Comparison of ENCODE assay signal across 30 mouse cellular contexts in genomic region chrX:69337296-69337695, GRCm38 (mm10). TPM values are rescaled to one million over a fixed set of nuclear protein-coding genes. Genes with fewer than 3 reads are reported as not detected.
DNase-seq lines count a peak whose midpoint lies in the region; ATAC-seq and TF ChIP-seq lines count a peak whose summit lies in the region.
"Had no signal": no experiment of that assay in that cellular context is flagged by ENCODE, and none has a peak within 500 bp of the region (broad histone marks: within the 10 kb centered on the region; RNA-seq: fewer than 3 reads in every experiment).

No protein-coding gene starts in this region.

- no peak overlapping the region for H3K9ac ChIP-seq in heart, postnatal 0 days (replicated peaks; ENCODE audit: low read depth, low read length)
- no peak overlapping the region for H3K9ac ChIP-seq in lung, embryonic 14.5 days
- H3K9ac ChIP-seq in lung, postnatal 0 days (replicated peaks; ENCODE audit: low read depth): no peak overlapping the region
- H3K9ac ChIP-seq: embryonic facial prominence, embryonic 15.5 days; forebrain, embryonic 13.5 days; heart, embryonic 15.5 days; liver, embryonic 14.5 days; neural tube, embryonic 12.5 days had no signal

- peak; percentile 19 to 52 for DNase-seq in cerebellum, postnatal 25 days
- no peak for DNase-seq in cerebellum, adult 8-10 months
- peak; percentile 16 for DNase-seq in heart, postnatal 0 days (ENCODE audit: low spot score)
- DNase-seq in heart, postnatal 25 days (ENCODE audit: low spot score): no peak
- peak; percentile 24 for DNase-seq in lung, embryonic 14.5 days
- DNase-seq in lung, postnatal 0 days (ENCODE audit: low spot score): no peak
- DNase-seq in embryo, embryonic 10 days (ENCODE audit: low spot score): no peak
- DNase-seq: adrenal gland, postnatal 25 days; B cell, adult 2 months; gastrocnemius, postnatal 14 days; kidney, adult 8-10 months; kidney, postnatal 4 days; layer of hippocampus, postnatal 36 days; left cerebral cortex, postnatal 4 days; liver; lung, adult 2 months; right cerebral cortex, adult 18-20 months; spleen, adult 18-20 months; thymus, postnatal 14 days had no signal

- H3K27ac ChIP-seq in heart, postnatal 0 days (ENCODE audit: low read depth): no peak overlapping the region
- H3K27ac ChIP-seq in lung, embryonic 14.5 days (ENCODE audit: low read depth): no peak overlapping the region
- H3K27ac ChIP-seq in lung, postnatal 0 days (ENCODE audit: low read length): no peak overlapping the region
- H3K27ac ChIP-seq: embryonic facial prominence, embryonic 15.5 days; forebrain, embryonic 13.5 days; heart, adult 2 months; heart, embryonic 15.5 days; kidney, postnatal 0 days; liver, embryonic 14.5 days; midbrain, embryonic 10.5 days; neural tube, embryonic 12.5 days had no signal

- intact Hi-C loops in heart, postnatal 25 days (cut with DNase I): no loop called here

- H3K4me1 ChIP-seq in heart, postnatal 0 days (ENCODE audit: control insufficient read depth, insufficient read depth): no peaks in the 10 kb centered on the region
- H3K4me1 ChIP-seq in lung, embryonic 14.5 days (ENCODE audit: insufficient read depth): no peaks in the 10 kb centered on the region
- H3K4me1 ChIP-seq in lung, postnatal 0 days (ENCODE audit: insufficient read depth, low read depth, low read length): no peaks in the 10 kb centered on the region
- H3K4me1 ChIP-seq: embryonic facial prominence, embryonic 15.5 days; forebrain, embryonic 13.5 days; heart, embryonic 15.5 days; midbrain, embryonic 10.5 days; neural tube, embryonic 12.5 days had no signal

- no peaks in the 10 kb centered on the region for H3K36me3 ChIP-seq in heart, postnatal 0 days (replicated peaks; ENCODE audit: control insufficient read depth, insufficient read depth, low read length)
- no peaks in the 10 kb centered on the region for H3K36me3 ChIP-seq in lung, embryonic 14.5 days (ENCODE audit: insufficient read depth)
- no peaks in the 10 kb centered on the region for H3K36me3 ChIP-seq in lung, postnatal 0 days (ENCODE audit: insufficient read depth, low read length)
- H3K36me3 ChIP-seq: embryonic facial prominence, embryonic 15.5 days; heart, embryonic 15.5 days; midbrain, embryonic 10.5 days; neural tube, embryonic 12.5 days had no signal

- TF ChIP-seq CTCF in heart, postnatal 0 days (IDR thresholded peaks at IDR 0.05; ENCODE audit: low read depth): no peak
- TF ChIP-seq CTCF in lung, embryonic 14.5 days (IDR thresholded peaks at IDR 0.05; ENCODE audit: low read depth): no peak
- no peak for TF ChIP-seq CTCF in lung, postnatal 0 days (IDR thresholded peaks at IDR 0.05)

- ATAC-seq in heart, postnatal 0 days (ENCODE audit: insufficient read depth, low read depth): no peak
- ATAC-seq in lung, embryonic 14.5 days (ENCODE audit: insufficient read depth): no peak
- no peak for ATAC-seq in lung, postnatal 0 days
- ATAC-seq: forebrain, embryonic 13.5 days; intestine, embryonic 16.5 days; midbrain, embryonic 16.5 days had no signal

- TF ChIP-seq EP300 in heart, postnatal 0 days (IDR thresholded peaks at IDR 0.05; ENCODE audit: low read depth): no peak
- TF ChIP-seq EP300 in lung, postnatal 0 days (IDR thresholded peaks at IDR 0.05): no peak

- H3K4me3 ChIP-seq in heart, postnatal 0 days (ENCODE audit: low read depth, low read length): no peak overlapping the region
- no peak overlapping the region for H3K4me3 ChIP-seq in lung, embryonic 14.5 days (ENCODE audit: low read depth, low read length)
- H3K4me3 ChIP-seq in lung, postnatal 0 days (ENCODE audit: low read depth, low read length): no peak overlapping the region
- H3K4me3 ChIP-seq: embryonic facial prominence, embryonic 15.5 days; forebrain, embryonic 13.5 days; heart, adult 2 months; heart, embryonic 15.5 days; midbrain, embryonic 10.5 days; myocyte; neural tube, embryonic 12.5 days had no signal

- no peaks in the 10 kb centered on the region for H3K27me3 ChIP-seq in heart, postnatal 0 days (ENCODE audit: control insufficient read depth, insufficient read depth, low read length)
- H3K27me3 ChIP-seq in lung, embryonic 14.5 days (ENCODE audit: insufficient read depth, low read length): no peaks in the 10 kb centered on the region
- no peaks in the 10 kb centered on the region for H3K27me3 ChIP-seq in lung, postnatal 0 days (replicated peaks; ENCODE audit: insufficient read depth, low read length)
- H3K27me3 ChIP-seq: embryonic facial prominence, embryonic 15.5 days; forebrain, embryonic 13.5 days; heart, embryonic 15.5 days; neural tube, embryonic 12.5 days had no signal

- no peaks in the 10 kb centered on the region for H3K9me3 ChIP-seq in heart, postnatal 0 days (replicated peaks; ENCODE audit: control insufficient read depth, low read length)
- no peaks in the 10 kb centered on the region for H3K9me3 ChIP-seq in lung, embryonic 14.5 days (ENCODE audit: low read depth, low read length)
- H3K9me3 ChIP-seq in lung, postnatal 0 days (ENCODE audit: low read length): no peaks in the 10 kb centered on the region
- H3K9me3 ChIP-seq: embryonic facial prominence, embryonic 15.5 days; forebrain, embryonic 13.5 days; heart, embryonic 15.5 days; midbrain, embryonic 10.5 days; neural tube, embryonic 12.5 days had no signal

- H3K4me2 ChIP-seq in heart, postnatal 0 days (ENCODE audit: low read depth, low read length): no peak overlapping the region
- no peak overlapping the region for H3K4me2 ChIP-seq in lung, embryonic 14.5 days
- H3K4me2 ChIP-seq in lung, postnatal 0 days (replicated peaks; ENCODE audit: low read depth, low read length): no peak overlapping the region
- H3K4me2 ChIP-seq: embryonic facial prominence, embryonic 15.5 days; forebrain, embryonic 13.5 days; heart, embryonic 15.5 days; neural tube, embryonic 12.5 days had no signal

RNA-seq across cellular contexts. Expression of gene Aff2, which starts 22.8 kb away (rescaled TPM):
- total RNA-seq in heart, postnatal 0 days (2014; rRNA removed; ENCODE audit: low replicate concordance): 3.1 and 4.2 TPM in 2 replicates
- polyA plus RNA-seq in heart, postnatal 0 days (2015; fragmentation: Nextera tagmentation; extraction: Ambion mirVana): 2.5 and 3.1 TPM in 2 replicates
- 1 to 10 TPM; 1.8 to 2.7 TPM for total RNA-seq in heart, postnatal 25 days (2021)
- 4.5 and 5.0 TPM in 2 replicates for polyA plus RNA-seq in lung, embryonic 14.5 days (2014; fragmentation: Nextera tagmentation; extraction: Ambion mirVana)
- polyA plus RNA-seq in lung, postnatal 0 days (2015; fragmentation: Nextera tagmentation; extraction: Ambion mirVana): 1.9 and 3.0 TPM in 2 replicates

Comparison
In these comparisons a context has a peak if more than half of its experiments do, and no peak if none do; other contexts are left out.
1. DNase-seq: peak in cerebellum, postnatal 25 days (2 of 2), heart, postnatal 0 days (single experiment) and lung, embryonic 14.5 days (single experiment); none in cerebellum, adult 8-10 months (single experiment), heart, postnatal 25 days (single experiment), lung, postnatal 0 days (single experiment) and embryo, embryonic 10 days (single experiment).